Mouse (Mus musculus) embryonic stem cell, embryonic (primary cell): ENCODE data around the gene Bend5.

Source experiments
- CTCF ChIA-PET, 4 experiments: fragments of 300-600 bp in 2 of 4; fragments of 350-600 bp in 2 of 4; sonication (Branson Sonifier 250); formaldehyde crosslinking; loops; one replicate each; lab custom pipeline; 2022; ENCODE audit warnings: inconsistent platforms in 2 of 4; lab: Charles Lee
- POLR2A ChIA-PET, 4 experiments: fragments of 300-600 bp in 2 of 4; fragments of 350-600 bp in 2 of 4; sonication (Branson Sonifier 250); formaldehyde crosslinking; loops; one replicate each; lab custom pipeline; 2022; ENCODE audit warnings: antibody characterized with exemption in 4 of 4, inconsistent platforms in 1 of 4; lab: Charles Lee

Gene Bend5

GRCm38 (mm10) chr4:111471726-111472125 lies 56.9 kb downstream of the Bend5 start:
- ChIA-PET POLR2A (no interaction called here), CTCF (no interaction called here)

DNA sequence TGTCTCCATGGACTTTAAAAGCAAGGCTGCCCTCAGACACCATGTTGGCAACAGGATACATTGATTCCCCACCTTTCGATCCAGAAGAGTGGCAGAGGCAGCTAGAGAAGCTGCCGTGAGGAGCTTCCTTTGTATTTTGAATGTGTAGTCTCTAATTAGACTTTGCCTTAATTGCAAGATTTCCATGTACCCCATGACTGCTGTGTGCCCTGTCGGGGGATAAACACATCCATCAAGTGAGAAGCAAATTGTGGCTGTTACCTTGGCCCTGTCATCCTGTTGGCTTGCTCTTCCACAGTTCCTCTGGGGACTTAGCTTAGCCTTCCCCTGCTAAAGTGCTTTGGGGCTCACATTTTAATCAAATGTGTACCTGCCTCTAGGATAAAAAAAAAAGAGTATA lies 57.7 kb downstream of the Bend5 start:
- CTCF ChIA-PET, result no interaction called here
- POLR2A ChIA-PET, result no interaction called here

DNA sequence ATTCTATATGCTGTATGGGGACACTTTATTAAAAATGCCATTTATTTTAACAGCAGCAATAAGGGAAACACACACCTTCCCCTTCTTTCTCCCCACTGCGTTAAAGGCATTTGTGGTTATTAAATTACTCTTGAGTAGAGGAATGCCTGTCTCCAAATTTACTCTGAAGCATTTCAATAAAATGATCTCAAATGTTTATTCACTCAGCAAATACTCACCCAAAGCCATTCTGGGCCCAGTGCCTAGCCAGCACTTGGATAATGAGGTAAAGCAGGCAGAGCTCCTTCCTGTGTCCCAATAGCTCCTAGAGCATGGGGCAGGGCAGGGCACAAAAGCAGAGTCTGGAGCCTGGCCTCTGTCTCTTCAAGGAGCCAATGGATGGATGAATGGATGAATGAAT lies 58.2 kb downstream of the Bend5 start:
- CTCF ChIA-PET, result no interaction called here
- POLR2A ChIA-PET, result interaction anchor here in 1 of 4 experiments (0.6 kb wide), 1 partner anchor 150 kb away, joined by 3 read pairs; no protein-coding TSS in a partner anchor

DNA sequence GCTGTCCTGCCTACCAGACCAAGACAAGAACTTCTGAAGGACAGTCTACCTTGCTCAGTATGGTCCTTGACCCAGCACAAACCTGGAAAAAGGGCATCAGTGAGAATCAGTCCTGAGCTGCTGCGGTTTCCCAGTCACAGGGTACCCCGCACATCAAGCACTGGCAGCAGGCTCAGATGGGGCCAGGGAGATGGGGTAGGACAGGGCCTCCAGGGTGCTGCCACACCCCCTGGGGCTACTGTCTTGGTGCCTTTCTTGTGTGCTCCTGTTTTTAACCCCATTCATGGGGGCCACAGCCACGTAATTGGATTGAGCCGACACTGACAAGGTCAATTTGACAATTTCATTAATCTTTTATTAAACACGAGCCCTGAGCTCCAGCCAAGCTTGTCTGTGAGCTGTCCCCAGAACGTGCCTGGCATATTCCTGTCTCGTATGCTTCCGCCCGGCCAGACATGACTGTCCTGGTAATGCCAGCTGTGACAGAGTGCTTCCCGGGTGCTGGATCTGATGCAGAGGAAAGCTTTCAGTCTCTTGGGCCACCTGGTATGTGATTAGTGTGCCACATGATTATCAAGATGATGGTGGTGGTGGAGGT lies 60.7 kb downstream of the Bend5 start:
- CTCF ChIA-PET, result no interaction called here
- POLR2A ChIA-PET, result no interaction called here

DNA sequence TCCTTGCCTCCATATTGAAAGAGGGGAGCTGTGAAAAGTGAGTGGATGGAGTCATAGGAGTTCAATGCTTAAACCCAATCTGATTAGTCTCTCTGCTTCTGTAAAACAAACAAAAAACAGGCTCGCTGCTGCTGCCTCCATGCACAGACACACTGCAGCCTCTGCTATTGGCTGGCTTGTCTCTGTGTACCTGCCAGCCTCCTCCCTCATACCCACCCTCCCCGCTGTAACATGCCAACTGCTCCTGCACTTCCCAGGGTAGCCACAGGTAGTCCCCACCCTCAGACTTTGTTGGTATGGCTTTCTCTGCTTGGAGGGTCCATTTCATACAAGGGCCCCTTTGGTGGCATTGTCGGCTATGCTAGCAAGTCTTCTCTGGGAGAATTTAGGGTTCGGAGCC lies 62.7 kb downstream of the Bend5 start:
- ChIA-PET POLR2A (no interaction called here), CTCF (no interaction called here)

- ChIA-PET CTCF (no interaction called here), POLR2A (interaction anchor here in 1 of 4 experiments (0.6 kb wide), 1 partner anchor 17 kb away, joined by 5 read pairs; no protein-coding TSS in a partner anchor)
Measured at GRCm38 (mm10) chr4:111483499-111483898, 68.7 kb downstream of the Bend5 start.

DNA sequence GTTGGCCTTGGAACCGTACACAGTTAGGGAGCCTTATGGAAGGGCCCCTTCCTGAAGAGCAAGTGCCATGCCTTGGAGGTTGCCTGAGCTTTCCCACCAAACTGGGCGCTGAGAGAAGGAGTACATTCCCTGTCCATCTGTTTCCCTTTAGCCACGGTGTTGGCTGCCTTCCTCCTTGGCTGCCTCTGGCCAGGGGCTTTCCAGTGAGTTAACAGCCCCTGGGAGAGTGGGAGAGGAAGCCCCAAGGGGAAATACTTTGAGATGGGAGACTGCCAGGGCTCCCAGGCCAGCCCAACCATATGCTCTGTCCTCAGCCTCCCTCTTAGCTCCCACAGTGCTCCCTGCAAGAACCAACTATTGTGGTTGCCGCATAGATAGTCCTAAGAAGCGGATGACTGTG lies 70.4 kb downstream of the Bend5 start:
- POLR2A ChIA-PET, result no interaction called here
- CTCF ChIA-PET, result no interaction called here

GRCm38 (mm10) chr4:111486187-111486586 lies 71.4 kb downstream of the Bend5 start:
- ChIA-PET CTCF (no interaction called here), POLR2A (no interaction called here)

DNA sequence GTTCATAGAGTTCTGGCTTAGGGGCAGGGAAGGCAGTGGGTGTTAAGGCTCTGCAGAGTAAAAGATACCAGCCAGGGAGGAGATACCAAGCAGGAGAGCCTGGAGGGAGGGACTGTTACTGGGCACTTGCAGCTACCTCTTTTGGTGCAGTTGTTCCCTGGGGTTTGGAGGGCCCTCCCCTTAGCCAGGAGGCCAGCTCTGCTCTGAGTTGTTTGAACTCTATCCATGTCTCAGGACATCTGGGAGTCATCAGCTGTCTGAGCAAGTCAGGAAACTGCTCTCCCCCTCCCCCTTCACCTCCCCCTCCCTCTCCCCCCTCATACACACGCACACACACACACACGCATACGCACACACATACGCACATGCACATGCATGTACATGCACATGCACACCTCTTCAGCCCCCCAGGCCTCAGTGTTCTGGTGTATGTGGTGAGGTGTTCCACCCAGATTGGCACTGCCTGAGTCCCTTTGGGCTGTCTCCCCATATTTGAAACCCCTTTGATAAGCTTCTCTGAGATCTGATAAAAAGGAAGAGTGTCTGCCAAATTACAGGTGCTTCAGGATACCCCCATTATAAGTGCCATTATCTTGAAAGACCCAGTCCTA lies 72.5 kb downstream of the Bend5 start:
- CTCF ChIA-PET, result no interaction called here
- POLR2A ChIA-PET, result no interaction called here

GRCm38 (mm10) chr4:111493750-111494404 lies 79.1 kb downstream of the Bend5 start:
- ChIA-PET CTCF (interaction anchor here (0.6 to 1.9 kb wide), 16 partner anchors 8 to 1443 kb away, joined by 3 to 8 read pairs (median 4); no protein-coding TSS in a partner anchor), POLR2A (interaction anchor here in 1 of 4 experiments (0.6 kb wide), 1 partner anchor 812 kb away, joined by 3 read pairs; no protein-coding TSS in a partner anchor)

- ChIA-PET CTCF (interaction anchor here in 3 of 4 experiments (0.6 to 1.4 kb wide), 4 partner anchors 103 to 225 kb away, joined by 3 to 10 read pairs (median 3); no protein-coding TSS in a partner anchor), POLR2A (no interaction called here)
Measured at GRCm38 (mm10) chr4:111495949-111496348, 81.1 kb downstream of the Bend5 start.

- ChIA-PET CTCF (no interaction called here), POLR2A (interaction anchor here in 1 of 4 experiments (1.2 kb wide), 1 partner anchor 45 kb away, joined by 3 read pairs; no protein-coding TSS in a partner anchor)
Measured at GRCm38 (mm10) chr4:111498751-111499150, 83.9 kb downstream of the Bend5 start.

- ChIA-PET POLR2A (no interaction called here), CTCF (interaction anchor here in 1 of 4 experiments (1.0 kb wide), 1 partner anchor 8 kb away, joined by 4 read pairs; no protein-coding TSS in a partner anchor)
Measured at GRCm38 (mm10) chr4:111501441-111501840, 86.6 kb downstream of the Bend5 start.

DNA sequence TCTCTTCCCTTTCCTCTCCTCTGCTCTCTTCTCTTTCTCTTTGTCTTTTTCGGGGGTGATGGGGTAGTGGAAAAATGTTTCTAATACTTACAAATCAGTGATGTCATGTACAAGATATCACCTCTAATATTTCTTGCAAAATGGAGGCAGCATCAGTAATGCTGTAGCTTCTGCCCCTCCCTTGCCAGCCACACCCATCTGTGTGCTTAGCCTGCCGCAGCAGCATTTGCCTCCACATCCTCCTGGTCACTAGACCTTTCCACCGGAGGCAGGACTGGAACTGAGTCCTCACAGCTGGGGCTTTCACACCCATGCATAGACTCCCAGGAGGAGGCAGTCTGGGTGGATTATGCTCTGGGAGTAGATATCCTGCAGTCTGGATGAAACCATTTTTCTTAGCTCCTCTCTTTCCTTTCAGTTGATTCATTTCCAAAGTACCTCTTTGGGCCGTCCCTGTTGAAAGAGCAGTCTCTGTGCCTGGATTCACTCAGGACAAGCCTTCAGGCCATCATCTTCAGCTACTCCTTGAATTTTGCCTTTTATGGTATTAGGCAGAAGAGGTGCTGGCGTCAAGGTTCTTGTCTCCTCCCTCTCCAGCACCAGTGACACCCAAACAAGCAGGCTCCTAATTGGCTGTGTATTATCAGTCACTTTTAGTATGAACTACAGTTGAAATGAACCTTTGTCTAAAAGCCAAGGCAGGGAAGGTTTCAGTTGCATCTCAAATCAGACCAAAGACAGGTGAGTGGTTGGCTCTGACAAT lies 88.3 kb downstream of the Bend5 start:
- ChIA-PET POLR2A (interaction anchor here in 1 of 4 experiments (0.7 to 1.3 kb wide), 2 partner anchors 13 to 237 kb away, joined by 3 to 4 read pairs; no protein-coding TSS in a partner anchor), CTCF (no interaction called here)

DNA sequence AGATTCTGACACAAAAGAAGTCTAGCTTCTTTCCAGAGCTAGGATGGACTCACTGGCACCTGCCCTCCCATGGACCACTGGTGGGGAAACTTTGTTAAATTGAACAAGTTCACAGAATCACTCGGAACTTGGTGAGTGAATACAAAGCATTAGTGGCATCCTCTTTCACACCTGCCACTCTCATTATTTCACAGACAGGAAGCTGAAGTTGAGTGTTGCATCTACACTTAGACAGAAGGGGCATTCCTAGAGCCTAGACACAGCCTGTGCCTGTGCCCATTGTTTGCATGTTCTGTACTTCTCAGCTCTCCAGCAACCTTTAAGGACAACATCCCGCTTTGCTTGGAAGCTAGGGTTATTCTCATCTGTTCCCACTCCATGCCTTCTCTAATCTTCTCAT lies 90.1 kb downstream of the Bend5 start:
- ChIA-PET POLR2A (no interaction called here), CTCF (interaction anchor here in 1 of 4 experiments (1.2 kb wide), 1 partner anchor 11 kb away, joined by 3 read pairs; no protein-coding TSS in a partner anchor)
